Mouse (Mus musculus) embryonic facial prominence, embryonic 10.5 days (tissue): ENCODE measurements around the gene Olfr1176. TPM values are rescaled to one million over a fixed set of nuclear protein-coding genes. Genes with fewer than 3 reads are reported as not detected.

ENCODE experiments used
- DNase-seq: peaks from one replicate; pipeline ENCODE4 v3.0.0-alpha.2; 2017; ENCODE audit warnings: low spot score
- H3K27ac ChIP-seq: fragments of 300-500 bp; sonication (generic); replicated peaks from 2 replicates; pipeline ENCODE4 v1.5.1; 2016; ENCODE audit warnings: mild to moderate bottlenecking
- H3K27me3 ChIP-seq: fragments of 300-500 bp; sonication (generic); replicated peaks from 2 replicates; pipeline ENCODE4 v1.6.1; 2016; ENCODE audit warnings: low read depth, mild to moderate bottlenecking; ENCODE audit not compliant: poor library complexity, severe bottlenecking
- H3K36me3 ChIP-seq: fragments of 300-500 bp; sonication (generic); replicated peaks from 2 replicates; pipeline ENCODE4 v1.6.1; 2016; ENCODE audit warnings: mild to moderate bottlenecking, moderate library complexity
- H3K4me1 ChIP-seq: fragments of 300-500 bp; sonication (generic); 2 replicates; pipeline ENCODE4 v1.6.1; 2016
- H3K4me3 ChIP-seq: fragments of 300-500 bp; sonication (generic); 2 replicates; pipeline ENCODE4 v1.5.1; 2016; ENCODE audit warnings: mild to moderate bottlenecking, moderate library complexity
- H3K9me3 ChIP-seq: fragments of 300-500 bp; sonication (generic); 2 replicates; pipeline ENCODE4 v1.6.1; 2016; ENCODE audit warnings: mild to moderate bottlenecking
- WGBS: fragments of 180-500 bp; shearing (Covaris S2); methylation state at CpG from one replicate; pipeline ENCODE4 v1.1.7; 2016; 5-methylcytosine and 5-hydroxymethylcytosine counted together
- polyA plus RNA-seq: library from polyadenylated mRNA; unstranded; fragments of >200 nt; fragmentation: Nextera tagmentation; extraction: Ambion mirVana; gene quantifications from 2 replicates; pipeline ENCODE4 v1.2.1, GENCODE M21; 2016

Gene Olfr1176
- not detected in 2 replicates for polyA plus RNA-seq

- H3K36me3 ChIP-seq: no peaks in the 10 kb centered on the region
- H3K4me3 ChIP-seq: no peak within 1 kb of the TSS
- H3K27me3 ChIP-seq: no peaks in the 10 kb centered on the region
- WGBS: 76% methylated on average over 1 of the region's 1 CpGs
- DNase-seq: no peak
- no peaks in the 10 kb centered on the region for H3K4me1 ChIP-seq
- no peaks in the 10 kb centered on the region for H3K9me3 ChIP-seq
- no peak within 1 kb of the TSS for H3K27ac ChIP-seq
Observed at GRCm38 (mm10) chr2:88336421-88336820, at the start of gene Olfr1176. Gene Olfr1176, plus strand, starts transcription at chr2:88336721.

DNA sequence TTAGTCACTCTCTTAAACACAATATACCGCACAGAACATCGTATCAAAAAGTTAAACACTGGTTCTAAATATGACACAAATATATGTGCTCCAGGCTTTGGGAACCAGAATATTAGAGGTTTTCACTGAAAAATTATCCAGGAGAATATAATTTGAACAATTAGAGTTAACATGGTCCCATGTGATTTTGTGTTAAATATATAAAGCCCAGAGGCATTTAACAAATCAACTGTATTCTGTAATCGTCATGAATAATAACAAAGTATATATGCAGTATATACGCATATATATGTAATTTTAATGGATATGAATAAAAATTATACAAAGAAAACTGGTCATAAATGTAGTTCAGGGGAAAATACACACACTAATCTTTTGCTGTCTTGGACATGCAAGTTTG lies 21.5 kb upstream of the Olfr1176 start, which contains the start of gene Olfr1174-ps:
Gene Olfr1174-ps, minus strand, starts transcription at position 101 of the 400 bp plus-strand sequence.
- Histone ChIP-seq H3K4me1 (no peaks in the 10 kb centered on the region), H3K9me3 (no peaks in the 10 kb centered on the region), H3K27me3 (no peaks in the 10 kb centered on the region), H3K4me3 (no peak within 1 kb of the TSS), H3K27ac (no peak within 1 kb of the TSS), H3K36me3 (no peaks in the 10 kb centered on the region)
- DNase-seq: no peak
- 88% methylated on average over 4 of the region's 4 CpGs for WGBS

DNA sequence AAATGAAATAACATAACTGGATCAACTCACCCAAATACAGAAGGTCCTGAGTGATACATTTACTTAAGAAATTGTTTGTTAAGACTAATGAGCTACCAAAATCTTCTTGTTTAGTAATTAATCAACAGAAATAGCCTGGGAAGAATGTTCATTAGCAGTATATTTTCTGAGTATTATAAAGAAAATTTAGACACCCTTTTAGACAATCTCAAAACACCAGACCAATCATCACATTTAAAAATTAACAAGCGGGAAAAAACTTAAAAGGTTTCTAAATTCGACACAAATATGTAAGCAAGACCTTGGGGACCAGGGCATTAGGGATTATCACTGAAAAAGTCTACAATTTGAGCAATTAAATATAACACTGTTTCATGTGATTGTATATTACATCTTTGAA lies 9.4 kb upstream of the Olfr1176 start, which contains the start of gene Olfr1175-ps:
Gene Olfr1175-ps, minus strand, starts transcription at position 101 of the 400 bp plus-strand sequence.
- no peaks in the 10 kb centered on the region for H3K4me1 ChIP-seq
- H3K27me3 ChIP-seq: no peaks in the 10 kb centered on the region
- no peaks in the 10 kb centered on the region for H3K36me3 ChIP-seq
- H3K27ac ChIP-seq: no peak within 1 kb of the TSS
- H3K9me3 ChIP-seq: no peaks in the 10 kb centered on the region
- no peak for DNase-seq
- 90% methylated on average over 2 of the region's 2 CpGs for WGBS
- H3K4me3 ChIP-seq: no peak within 1 kb of the TSS

DNA sequence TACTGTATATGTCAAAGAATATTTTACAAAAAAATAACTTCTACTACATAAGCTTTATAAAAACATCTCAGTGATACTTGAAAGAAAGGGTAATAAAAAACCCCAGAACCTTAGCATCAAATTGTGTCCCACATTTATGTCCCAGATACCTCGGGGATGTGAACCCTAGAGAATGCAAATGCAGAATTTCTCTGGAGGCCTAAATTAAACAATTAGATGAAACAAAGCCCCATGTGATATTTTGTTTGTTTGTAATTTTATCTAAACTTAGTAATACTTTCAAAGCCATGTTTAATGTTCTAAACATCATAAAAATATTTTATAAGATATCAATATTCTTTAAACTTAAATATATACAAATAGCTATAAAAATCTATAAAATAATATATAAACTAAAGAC lies 9.9 kb downstream of the Olfr1176 start, which contains the start of gene Olfr1177-ps:
Gene Olfr1177-ps, minus strand, starts transcription at position 101 of the 400 bp plus-strand sequence.
- H3K9me3 ChIP-seq: no peaks in the 10 kb centered on the region
- 80% methylated on average over 1 of the region's 1 CpGs for WGBS
- DNase-seq: no peak
- H3K27me3 ChIP-seq: no peaks in the 10 kb centered on the region
- no peak within 1 kb of the TSS for H3K27ac ChIP-seq
- no peaks in the 10 kb centered on the region for H3K36me3 ChIP-seq
- H3K4me1 ChIP-seq: no peaks in the 10 kb centered on the region
- no peak within 1 kb of the TSS for H3K4me3 ChIP-seq

GRCm38 (mm10) chr2:88356304-88356703 lies 19.8 kb downstream of the Olfr1176 start:
- no peaks in the 10 kb centered on the region for H3K4me1 ChIP-seq
- DNase-seq: no peak
- H3K9me3 ChIP-seq: no peaks in the 10 kb centered on the region
- no peak overlapping the region for H3K27ac ChIP-seq
- no peaks in the 10 kb centered on the region for H3K27me3 ChIP-seq
- no peak overlapping the region for H3K4me3 ChIP-seq
- H3K36me3 ChIP-seq: no peaks in the 10 kb centered on the region
- WGBS: 4% methylated on average over 2 of the region's 2 CpGs

DNA sequence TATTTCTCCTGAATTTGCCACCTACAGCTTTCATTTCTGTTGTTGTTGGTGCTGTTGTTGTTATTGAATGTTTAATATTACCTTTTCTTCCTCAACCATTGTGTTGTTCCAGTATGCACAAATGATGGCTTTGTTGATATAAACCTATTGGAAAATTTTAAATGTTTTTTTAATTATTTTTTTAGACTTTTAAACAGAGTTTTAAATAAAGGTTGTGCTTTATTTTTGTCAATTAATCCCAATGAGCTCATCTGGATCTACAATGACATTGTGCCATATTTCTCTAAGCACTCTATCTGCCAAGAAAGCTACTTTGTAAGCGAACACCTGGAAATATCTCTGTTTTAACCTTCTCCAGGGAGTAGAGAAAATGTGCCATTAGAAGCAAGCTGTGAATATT lies 50.2 kb downstream of the Olfr1176 start, which contains the start of gene Olfr1178:
Gene Olfr1178, plus strand, starts transcription at position 301 of the 400 bp plus-strand sequence.
- H3K4me1 ChIP-seq: no peaks in the 10 kb centered on the region
- 88% methylated on average over 1 of the region's 1 CpGs for WGBS
- DNase-seq: no peak
- no peak within 1 kb of the TSS for H3K27ac ChIP-seq
- no peaks in the 10 kb centered on the region for H3K9me3 ChIP-seq
- no peaks in the 10 kb centered on the region for H3K27me3 ChIP-seq
- H3K36me3 ChIP-seq: no peaks in the 10 kb centered on the region
- no peak within 1 kb of the TSS for H3K4me3 ChIP-seq

Other genes with a start within 250 kb of the Olfr1176 start
- gene Olfr1164, start 242.8 kb upstream of the Olfr1176 start, polyA plus RNA-seq: not detected in 2 replicates
- not detected in 2 replicates for gene Olfr1166, start 208.4 kb upstream of the Olfr1176 start, polyA plus RNA-seq
- gene Olfr1167, start 181.5 kb upstream of the Olfr1176 start, polyA plus RNA-seq: not detected in 2 replicates
- gene Olfr1168, start 154.8 kb upstream of the Olfr1176 start, polyA plus RNA-seq: not detected in 2 replicates
- gene Olfr1170, start 108.4 kb upstream of the Olfr1176 start, polyA plus RNA-seq: not detected in 2 replicates
- not detected in 2 replicates for gene Olfr1173, start 56.8 kb upstream of the Olfr1176 start, polyA plus RNA-seq
- not detected in 2 replicates for gene Olfr1174-ps, start 21.6 kb upstream of the Olfr1176 start, polyA plus RNA-seq
- not detected in 2 replicates for gene Olfr1175-ps, start 9.5 kb upstream of the Olfr1176 start, polyA plus RNA-seq
- gene Olfr1177-ps, start 9.8 kb downstream of the Olfr1176 start, polyA plus RNA-seq: not detected in 2 replicates
- not detected in 2 replicates for gene Olfr1178, start 50.3 kb downstream of the Olfr1176 start, polyA plus RNA-seq
- not detected in 2 replicates for gene Olfr1179, start 69.7 kb downstream of the Olfr1176 start, polyA plus RNA-seq
- gene Olfr1180, start 82.4 kb downstream of the Olfr1176 start, polyA plus RNA-seq: not detected in 2 replicates
- gene Olfr1181, start 89.5 kb downstream of the Olfr1176 start, polyA plus RNA-seq: not detected in 2 replicates
- not detected in 2 replicates for gene Gm13757, start 112.4 kb downstream of the Olfr1176 start, polyA plus RNA-seq
- gene Olfr1183, start 118.1 kb downstream of the Olfr1176 start, polyA plus RNA-seq: not detected in 2 replicates
- gene Olfr1184, start 146.9 kb downstream of the Olfr1176 start, polyA plus RNA-seq: not detected in 2 replicates
- gene Olfr1185-ps1, start 156.6 kb downstream of the Olfr1176 start, polyA plus RNA-seq: not detected in 2 replicates
- gene Olfr1186, start 181.8 kb downstream of the Olfr1176 start, polyA plus RNA-seq: not detected in 2 replicates
- gene Olfr1188, start 220.2 kb downstream of the Olfr1176 start, polyA plus RNA-seq: not detected in 2 replicates
- not detected in 2 replicates for gene Olfr1189, start 249.7 kb downstream of the Olfr1176 start, polyA plus RNA-seq